Mouse (Mus musculus) monocyte, adult 5-6 weeks (primary cell): ENCODE data around the gene Gsk3a. TPM values are rescaled to one million over a fixed set of nuclear protein-coding genes. Genes with fewer than 3 reads are reported as not detected.
"Not testable (repeated sequence)": the region's sequence is repeated elsewhere in the genome, so short reads cannot be mapped to it uniquely, and the experiment has no call there.

Experiments used
- ATAC-seq: fragments of 153-309, 156-312 bp; replicated peaks from 2 replicates; pipeline ENCODE4 v1.8.0; 2017; ENCODE audit warnings: mild to moderate bottlenecking; ENCODE audit not compliant: low TSS enrichment, insufficient number of reproducible peaks, severe bottlenecking, poor library complexity, low FRiP score
- total RNA-seq: library from RNA; stranded (forward); fragments of 200-1000, 200-491, 200-594 nt; gene quantifications from 3 replicates; pipeline ENCODE4 v1.2.3, GENCODE M21; 2017

The Gsk3a gene
- total RNA-seq, 1 experiment from 2014 or later = 42.8 TPM

GRCm38 (mm10) chr7:25274571-25274970 lies 36.9 kb upstream of the Gsk3a start:
- no peak for ATAC-seq

GRCm38 (mm10) chr7:25273259-25274241 lies 35.9 kb upstream of the Gsk3a start:
- ATAC-seq = no peak

- ATAC-seq = no peak
These were observed 35.0 kb upstream of the Gsk3a start for GRCm38 (mm10) chr7:25272445-25273258.

- no peak for ATAC-seq
These were observed 34.2 kb upstream of the Gsk3a start for GRCm38 (mm10) chr7:25271651-25272444.

GRCm38 (mm10) chr7:25270652-25271633 lies 33.3 kb upstream of the Gsk3a start:
- ATAC-seq = no peak

GRCm38 (mm10) chr7:25269545-25270271 lies 32.1 kb upstream of the Gsk3a start:
- no peak for ATAC-seq

- no peak for ATAC-seq
These were observed 31.4 kb upstream of the Gsk3a start for GRCm38 (mm10) chr7:25269029-25269428.

- no peak for ATAC-seq
These were observed 30.9 kb upstream of the Gsk3a start for GRCm38 (mm10) chr7:25268588-25268987.

- ATAC-seq = peak; percentile 82
These were observed 30.3 kb upstream of the Gsk3a start for GRCm38 (mm10) chr7:25267751-25268463.

- ATAC-seq = peak; percentile 77
These were observed 29.7 kb upstream of the Gsk3a start, which contains the start of gene Cic for GRCm38 (mm10) chr7:25267301-25267750. Cic (plus strand) TSS chr7:25267704.

GRCm38 (mm10) chr7:25266180-25266962 lies 28.7 kb upstream of the Gsk3a start:
- ATAC-seq = no peak

GRCm38 (mm10) chr7:25265743-25266142 lies 28.1 kb upstream of the Gsk3a start:
- ATAC-seq = not testable (repeated sequence)

- no peak for ATAC-seq
These were observed 26.6 kb upstream of the Gsk3a start for GRCm38 (mm10) chr7:25263968-25264870.

GRCm38 (mm10) chr7:25261896-25262295 lies 24.2 kb upstream of the Gsk3a start:
- no peak for ATAC-seq

- no peak for ATAC-seq
These were observed 14.2 kb upstream of the Gsk3a start for GRCm38 (mm10) chr7:25251822-25252221.
